Mouse (Mus musculus): ENCODE measurements around the gene D430019H16Rik.

Gene D430019H16Rik

DNA sequence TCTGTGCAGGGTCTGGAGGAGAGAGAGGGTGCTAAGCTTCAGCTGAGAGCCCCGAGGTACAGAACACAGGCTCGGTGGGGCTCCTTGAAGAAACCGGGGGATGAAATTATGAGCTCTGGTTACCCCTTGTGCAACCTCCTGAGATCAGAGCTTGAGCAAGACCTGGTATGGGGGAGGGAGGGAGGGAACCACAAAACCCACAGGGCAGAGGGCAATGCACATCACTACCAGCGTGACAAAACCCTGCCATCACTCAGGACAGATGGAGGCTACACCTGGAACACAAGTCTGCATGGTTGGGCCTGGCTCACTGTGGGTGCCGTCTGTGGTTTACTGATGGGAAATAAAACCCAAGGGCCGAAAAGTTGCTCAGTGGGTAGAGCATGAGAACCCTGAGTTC lies 37.1 kb downstream of the D430019H16Rik start:
- no peak for DNase-seq

DNA sequence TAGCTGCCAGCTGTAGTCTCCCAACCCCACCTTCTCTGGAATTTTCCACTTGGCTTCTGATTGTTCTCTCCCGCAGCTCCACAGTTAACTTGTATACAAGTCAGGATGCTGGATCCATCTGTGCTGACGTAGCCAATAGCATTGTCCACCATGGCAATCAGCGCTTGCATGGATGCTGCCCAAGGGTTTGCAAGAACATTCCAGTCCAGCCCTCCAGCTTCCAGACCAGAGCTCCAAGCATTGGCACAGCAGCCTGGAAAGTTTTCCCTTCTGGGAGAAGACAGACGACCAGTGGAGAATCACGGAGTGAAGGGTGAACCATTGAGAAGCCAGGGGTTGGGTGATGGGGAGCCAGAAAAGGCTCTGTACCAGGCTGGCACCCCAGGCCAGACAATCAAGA lies 41.1 kb downstream of the D430019H16Rik start:
- no peak for DNase-seq

DNA sequence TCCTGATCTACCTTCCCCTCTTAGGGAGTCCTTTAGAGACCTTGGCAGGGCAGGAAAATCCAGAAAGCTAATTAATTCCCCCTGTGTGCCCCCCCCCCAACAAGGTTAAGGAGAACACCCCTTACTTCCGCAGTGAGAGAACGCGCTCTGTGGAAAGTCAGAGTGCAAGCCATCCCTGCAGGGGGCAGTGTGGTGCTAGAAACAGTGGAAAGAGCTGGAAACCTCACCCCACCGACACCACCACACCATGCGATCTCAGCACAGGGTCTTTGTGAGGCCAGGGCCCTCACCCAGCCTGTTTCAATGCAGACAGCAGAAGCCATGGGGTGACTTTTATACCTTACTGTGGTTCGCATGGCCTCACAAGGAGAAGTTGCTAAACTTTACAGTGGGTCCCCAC lies 44.2 kb downstream of the D430019H16Rik start:
- peak; percentile 92 to 94 for DNase-seq

DNA sequence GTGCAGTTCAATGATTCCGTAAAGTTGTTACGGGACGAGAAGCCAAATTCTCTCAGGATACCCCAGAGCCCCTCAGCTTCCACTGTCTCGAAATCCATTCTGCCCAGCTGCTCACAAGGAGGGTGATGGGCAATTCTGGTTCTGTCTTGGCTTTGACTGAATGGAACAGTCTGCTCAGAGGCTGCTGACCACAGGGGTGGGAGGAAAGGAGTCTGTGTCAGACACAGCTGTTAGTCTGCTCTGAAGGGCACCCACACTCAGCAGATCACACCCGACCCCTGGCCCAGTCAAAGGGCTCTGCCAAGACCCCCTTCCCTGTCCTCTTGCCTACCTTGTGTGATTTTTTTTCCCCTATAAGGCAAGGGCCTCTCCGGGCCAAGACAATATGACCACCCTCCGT lies 44.8 kb downstream of the D430019H16Rik start:
- no peak for DNase-seq

DNA sequence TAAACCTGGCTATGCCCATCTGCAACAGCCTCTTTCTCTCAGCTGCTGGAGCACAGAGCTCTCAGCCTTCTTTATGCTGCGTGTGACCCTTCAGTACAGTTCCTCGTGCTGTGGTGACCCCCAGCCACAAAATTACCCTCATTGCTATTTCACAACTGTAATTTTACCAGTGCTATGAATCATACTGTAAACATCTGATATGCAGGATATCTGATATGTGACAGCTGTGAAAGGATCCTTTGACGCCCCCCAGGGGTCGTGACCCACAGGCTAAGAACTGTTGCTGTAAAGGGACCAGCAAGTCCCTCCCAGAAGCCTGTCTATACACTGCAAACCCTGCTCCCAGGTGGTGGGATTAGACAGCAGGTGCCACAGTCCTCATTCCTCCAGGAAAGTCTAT lies 45.2 kb downstream of the D430019H16Rik start:
- DNase-seq = no peak

DNA sequence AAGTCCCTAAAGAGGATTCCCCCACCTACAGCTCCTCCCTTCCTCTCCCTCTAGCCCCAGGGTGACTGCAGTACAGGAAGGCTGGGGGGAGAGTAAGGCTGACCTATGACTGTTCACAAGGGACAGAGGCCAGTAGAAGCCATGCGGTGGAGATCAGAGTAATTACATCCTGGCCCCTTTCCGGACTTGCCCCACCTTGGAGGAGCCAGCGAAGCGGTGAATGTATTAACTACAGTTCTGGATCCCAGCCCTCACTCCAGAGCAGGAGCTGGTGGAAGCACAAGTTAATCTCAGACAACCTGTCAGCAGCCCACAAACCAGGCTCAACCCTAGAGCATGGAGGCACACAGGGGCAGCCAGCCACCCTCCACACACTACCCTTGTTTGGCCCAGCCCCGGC lies 47.3 kb downstream of the D430019H16Rik start:
- DNase-seq = peak; percentile 51 to 68

DNA sequence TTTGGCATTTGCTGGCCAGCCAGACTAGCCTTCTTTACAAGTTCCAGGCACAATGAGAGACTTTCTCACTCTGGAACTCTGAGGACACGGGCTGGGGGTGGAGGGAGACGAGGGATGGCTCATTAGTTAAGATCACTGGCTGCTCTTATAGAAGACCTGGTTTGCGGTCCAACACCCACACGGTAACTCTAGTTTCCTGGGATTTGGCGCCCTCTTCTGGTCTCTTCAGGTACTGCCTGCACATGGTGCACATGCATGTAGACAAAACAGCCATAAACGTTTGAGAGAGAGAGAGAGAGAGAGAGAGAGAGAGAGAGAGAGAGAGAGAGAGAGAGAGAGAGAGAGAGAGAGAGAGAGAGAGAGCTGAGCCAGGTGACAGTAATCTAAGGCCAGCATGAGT lies 51.1 kb downstream of the D430019H16Rik start:
- DNase-seq = peak; percentile 59 to 64

DNA sequence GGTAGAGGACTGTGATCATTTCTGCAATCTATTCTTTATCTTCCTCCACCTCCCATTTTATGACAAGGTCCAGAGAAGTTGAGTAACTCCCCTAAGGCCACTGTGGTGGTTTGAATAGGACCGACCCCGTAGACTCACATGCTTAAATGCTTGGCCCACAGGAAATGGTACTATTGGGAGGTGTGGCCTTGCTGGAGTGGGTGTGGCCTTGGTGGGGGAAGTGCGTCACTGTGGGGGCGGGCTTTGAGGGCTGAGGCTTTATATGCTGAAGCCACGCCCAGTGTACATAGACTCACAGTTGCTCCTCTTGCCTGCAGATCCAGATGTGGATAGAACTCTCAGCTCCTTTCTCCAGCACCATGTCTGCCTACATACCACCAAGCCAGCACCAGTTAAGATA lies 57.5 kb downstream of the D430019H16Rik start:
- peak; percentile 62 to 69 for DNase-seq

DNA sequence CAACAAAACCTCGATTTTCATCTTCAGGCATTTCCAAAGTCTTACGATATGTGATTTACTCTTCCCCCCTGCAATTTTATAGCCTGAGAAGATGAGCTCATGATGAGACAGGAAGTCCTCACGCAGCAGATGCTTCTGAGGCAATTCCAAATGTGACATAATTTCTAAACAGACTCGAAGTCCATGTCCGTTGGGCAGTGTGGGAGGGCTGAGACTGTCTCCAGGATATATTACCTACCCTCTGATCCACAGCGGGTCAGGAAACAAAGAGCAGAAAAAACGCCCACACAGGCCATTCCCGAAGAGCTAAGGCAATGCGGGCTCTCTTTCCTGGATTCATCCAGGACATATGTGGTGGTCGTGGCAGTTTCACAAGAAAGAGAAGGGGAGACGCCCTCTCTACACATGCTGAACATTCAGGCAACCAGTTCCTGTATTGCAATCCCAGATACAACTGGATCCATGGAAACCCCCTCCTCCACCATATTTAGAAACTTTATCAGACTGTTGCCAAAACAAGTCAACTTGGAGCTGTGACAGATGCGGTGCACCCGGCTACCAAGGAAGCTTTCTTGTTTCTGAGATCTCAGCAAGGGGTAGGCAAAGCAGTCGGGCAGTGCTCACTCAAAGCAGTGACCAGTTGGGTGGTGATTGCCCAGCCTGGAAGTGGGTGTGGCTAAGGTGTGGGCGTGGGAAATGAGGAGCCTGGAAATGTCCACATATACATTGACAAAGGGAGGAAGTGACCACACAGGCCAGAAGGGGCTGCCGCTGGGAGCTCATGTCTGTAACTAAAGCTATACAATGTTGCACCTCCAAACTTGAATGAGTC lies 58.2 kb downstream of the D430019H16Rik start:
- DNase-seq = peak; percentile 53 to 73

DNA sequence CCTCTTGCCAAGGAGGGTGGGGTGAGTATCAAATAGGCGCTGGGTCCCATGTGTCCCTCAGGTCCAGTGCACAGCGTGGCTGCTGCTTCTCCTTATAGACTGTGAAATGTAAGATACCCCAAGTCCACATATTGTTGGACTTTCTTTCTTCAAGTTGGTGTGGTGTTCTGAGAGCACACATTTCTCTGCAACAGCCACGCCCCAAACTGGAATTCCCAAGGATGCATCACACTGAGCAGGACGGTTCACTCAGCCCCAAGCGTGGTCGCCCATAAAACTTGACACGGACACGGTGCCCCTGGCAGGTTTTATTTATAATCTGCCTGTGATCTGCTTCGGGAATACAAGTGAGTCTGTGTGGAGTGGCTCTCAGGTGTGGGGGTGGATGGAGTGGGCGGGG lies 60.5 kb downstream of the D430019H16Rik start:
- DNase-seq = no peak

DNA sequence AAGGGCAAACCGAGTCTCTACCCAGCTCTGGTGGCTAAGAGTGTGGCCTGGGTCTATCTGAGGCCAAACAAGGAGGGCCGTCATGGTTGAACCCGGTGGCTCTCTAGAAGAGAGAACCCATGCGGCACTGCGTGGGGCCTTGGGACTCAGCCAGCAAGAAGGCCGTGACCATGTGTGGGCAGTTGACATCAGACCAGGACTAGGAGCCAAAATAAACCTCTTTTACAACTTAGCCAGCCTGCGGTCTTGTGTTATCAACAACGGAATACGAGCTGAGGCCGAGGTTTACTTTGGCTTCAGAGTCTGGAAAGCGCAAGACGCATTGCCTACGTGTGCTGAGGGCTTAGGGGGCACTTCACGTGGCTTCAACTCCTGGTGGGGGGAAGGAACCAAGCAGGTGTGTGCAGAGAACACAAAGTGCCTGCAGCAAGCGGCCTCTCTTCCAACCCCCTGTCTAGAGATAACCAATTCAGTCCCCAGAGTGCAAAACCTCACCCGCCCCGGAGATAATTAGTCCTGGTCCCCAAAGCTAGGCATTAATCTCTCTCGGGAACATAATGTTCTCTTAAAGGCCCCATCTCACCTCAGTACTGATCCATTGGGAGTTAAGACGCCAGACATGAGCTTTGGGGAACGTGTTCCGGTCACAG lies 63.5 kb downstream of the D430019H16Rik start:
- peak; percentile 53 to 71 for DNase-seq

DNA sequence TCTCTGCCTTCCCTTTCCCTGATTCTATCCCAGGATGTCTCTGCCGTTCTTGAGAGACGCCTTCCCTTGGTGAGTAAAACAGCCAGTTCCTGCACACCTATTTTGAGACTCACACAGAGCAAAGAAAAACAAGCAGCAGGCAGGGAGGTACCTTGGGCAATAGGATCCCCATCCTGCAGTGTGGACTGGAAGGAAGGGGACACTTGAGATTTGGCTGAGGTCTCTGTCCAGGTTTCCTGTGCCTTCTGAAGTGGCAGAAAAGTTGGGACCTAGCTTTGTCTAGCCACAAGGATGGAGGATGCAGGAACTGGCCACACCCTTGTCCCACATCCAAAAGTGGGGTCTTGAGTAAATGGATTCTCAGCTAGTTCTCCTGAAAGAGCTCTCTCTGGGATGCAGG lies 66.2 kb downstream of the D430019H16Rik start:
- DNase-seq = no peak

DNA sequence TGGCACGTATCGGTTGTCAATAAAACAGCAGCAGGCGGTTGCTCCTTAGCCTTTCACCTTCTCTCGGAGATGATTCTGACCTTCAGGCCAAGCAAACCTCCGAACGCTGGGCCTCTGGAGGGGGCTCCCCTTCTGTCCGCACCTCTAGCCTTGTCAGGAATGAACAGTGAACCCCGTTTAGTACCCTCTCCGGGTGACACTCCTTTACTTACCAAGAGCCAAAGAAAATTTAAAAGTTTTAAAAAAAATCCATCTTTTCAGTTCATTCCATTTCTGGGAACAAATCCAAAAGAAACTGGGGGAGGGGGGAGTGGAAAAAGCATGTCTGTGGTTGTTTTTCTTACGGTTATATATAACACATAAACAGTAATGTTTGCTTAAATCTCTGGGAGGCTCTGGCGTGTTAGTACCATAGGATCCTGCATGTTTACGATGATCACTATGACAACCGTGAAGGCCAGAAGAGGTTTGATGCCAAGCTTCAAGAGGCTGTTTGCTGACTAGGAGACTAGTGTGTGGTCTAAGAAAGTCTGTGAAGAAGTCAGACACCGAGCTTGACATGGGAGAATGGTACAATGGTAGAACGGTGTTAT lies 67.6 kb downstream of the D430019H16Rik start:
- no peak for DNase-seq

DNA sequence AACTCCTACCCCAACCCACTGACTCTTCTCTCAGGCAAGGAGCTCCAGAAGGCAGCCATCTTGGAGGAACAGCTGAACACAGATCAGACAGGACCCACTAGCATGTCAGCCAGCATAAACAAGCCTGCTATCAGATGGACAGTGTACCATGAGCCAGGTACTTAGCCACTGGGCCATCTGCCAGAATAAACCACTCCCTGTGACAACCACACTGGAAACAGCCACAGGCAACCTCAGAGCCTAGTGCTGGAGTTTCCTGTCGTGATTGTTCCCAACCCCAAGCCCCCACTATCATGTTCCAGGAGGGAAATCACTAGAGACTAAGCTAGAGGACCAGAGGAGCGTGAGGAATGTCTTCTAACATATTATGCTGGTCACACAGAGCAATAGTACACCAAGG lies 70.1 kb downstream of the D430019H16Rik start:
- DNase-seq = no peak

DNA sequence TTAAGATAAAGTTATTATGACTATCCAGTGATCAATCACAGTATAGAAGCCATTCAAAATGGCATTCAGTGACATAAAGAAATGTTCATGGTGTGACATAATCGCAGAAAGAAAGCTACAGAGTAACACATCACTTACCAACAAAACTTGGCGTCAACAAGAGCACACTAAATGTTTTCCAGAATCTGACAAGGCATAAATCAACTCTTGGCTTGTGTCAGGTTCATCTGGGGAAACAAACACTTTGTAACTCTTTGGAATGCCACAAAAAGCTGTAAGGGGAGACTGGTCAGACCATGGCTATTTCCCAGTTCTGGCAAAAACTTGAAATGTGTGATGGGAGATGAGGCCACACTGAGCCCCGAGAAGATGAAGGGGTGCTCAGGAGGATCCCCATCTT lies 72.5 kb downstream of the D430019H16Rik start:
- no peak for DNase-seq

DNA sequence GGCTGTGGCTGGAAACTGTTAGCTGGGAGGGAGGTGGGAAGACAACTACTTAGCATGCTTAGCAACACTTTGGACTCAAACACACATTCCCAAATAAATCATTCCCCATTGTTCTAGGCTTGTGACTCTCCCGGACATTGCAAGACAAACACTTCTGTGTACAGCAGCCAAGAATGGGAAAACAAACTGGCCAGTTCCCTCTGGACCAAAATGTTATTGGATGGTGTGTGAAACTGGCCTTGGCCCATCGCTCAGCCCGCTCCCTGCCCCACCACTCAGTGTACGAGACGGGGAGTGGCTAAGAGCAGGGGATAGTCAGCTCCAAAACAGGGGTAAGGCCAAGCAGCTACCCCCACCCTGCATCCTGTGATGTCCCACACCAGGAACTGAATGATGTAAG lies 73.2 kb downstream of the D430019H16Rik start:
- DNase-seq = peak; percentile 58 to 74

DNA sequence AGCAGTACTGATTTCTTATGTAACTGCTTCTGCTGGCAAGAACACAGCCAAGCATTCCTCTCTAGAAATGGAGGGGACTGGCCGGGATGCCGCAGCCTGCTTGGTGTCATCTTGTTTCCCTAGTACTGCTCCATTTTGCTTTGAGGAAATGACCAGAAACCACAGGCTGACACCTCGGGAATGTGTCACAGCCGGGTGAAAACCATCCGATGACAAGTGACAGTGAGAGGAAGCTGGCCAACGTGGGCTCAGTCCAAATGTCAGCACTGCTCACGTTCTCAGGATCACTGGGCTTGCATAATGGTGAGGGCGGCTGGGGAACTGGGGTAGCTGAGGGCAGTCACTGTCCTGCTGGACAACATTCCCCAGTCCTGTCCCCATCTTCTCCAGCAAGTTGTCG lies 75.9 kb downstream of the D430019H16Rik start:
- DNase-seq = peak in 1 of 2 experiments; percentile 53

DNA sequence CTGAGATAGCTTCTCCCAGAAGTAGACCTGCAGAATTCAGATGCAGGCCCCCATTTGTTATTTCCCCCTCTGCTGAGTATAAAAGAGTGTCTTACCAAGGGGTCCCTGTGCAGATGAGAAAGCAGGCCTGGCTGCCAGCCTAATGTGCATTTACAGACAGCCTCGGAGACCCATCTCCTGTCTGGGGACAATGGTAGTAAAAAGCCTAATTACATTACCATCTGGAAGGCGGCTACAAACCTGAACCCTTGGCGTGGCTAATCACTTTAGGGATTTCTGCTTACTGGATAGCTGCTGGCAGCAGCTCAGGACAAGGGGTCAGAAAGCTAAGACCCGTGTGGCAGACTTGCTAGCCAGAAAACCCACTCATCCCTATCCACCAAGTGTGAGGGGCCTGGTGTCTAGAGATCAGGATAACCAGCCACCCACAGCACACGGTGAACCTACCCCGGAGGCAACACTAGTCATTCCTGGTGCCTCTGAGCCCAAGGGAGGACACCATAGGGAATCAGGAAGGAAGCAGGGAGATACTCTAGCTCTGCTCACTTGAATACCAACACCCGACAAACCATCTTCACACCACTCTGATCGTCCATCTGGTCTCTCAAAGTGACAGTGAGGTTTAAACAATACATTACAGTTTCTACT lies 78.2 kb downstream of the D430019H16Rik start:
- DNase-seq = no peak

DNA sequence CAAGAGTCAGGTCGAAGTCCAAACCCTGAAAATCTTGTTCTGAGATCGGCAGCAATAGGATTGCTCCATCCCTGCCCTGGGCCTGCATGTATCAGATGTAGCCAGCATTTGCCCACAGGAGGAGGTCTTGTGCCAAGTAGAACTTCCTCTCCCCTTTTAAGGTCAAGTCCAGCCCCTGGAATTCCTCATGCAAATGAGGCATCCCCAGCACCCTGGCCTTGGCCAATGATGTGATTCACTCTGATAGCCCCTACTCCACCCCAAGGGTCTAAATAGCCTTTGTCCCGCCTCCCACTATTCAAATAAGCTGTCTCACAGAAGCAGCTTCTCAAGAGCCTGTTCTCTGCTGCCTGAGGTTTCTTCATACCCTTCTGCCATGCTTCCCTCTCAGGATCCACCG lies 81.2 kb downstream of the D430019H16Rik start:
- DNase-seq = no peak

DNA sequence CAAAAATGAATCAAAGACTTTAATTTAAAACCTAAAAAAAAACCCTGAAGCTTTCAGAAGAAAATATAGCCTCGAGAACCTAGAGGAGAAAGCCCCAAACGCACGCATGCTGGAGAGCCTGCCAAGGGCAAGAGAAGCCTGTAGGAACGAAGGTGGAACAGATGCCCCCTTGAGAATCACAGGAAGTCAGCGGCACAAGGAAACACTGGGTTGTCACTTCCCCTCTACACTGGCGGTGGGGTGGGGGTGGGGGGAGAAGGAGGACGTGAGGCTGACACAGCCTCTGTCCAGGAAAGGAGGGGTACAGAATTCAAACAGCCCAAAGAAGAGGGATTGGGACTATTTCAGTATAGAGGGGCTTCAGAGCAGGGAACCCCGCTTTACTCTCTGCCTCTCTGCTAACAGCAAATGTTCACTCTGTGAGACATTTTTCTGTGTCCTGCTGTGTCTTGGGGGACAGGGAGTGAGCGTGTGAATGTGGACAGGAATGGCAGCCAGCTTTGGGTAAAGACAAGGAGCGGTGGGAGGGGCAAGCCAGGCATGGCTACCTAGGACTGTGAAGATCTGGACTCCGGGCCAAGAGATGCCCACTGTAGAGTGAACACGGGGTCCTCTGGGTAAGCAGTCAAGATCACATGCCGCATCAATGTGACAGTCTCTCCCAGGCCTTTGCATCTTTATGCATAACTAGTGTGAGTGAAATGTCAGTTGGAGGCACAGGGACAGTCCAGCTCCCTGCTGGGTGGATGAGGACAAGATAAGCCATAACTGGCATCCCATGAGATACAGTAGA lies 82.5 kb downstream of the D430019H16Rik start:
- DNase-seq = no peak

DNA sequence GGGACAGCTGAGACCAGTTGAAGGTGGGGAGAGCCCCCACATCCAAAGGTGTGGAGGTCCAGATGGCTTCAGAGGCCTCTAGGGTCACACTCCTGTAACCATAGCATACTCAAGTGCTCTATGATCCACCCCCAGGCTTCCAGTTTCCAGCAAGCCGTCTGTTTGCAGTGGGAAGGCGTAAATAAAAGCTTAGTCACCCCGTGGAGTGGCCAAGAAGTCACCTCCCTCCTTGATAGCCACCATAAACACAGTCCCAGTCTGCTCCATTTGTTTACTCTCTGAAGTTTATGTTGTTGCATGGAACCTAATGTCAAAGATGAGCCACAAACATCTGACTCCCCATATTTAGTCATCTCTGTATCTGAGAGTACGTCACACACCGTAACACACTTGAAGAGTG lies 83.5 kb downstream of the D430019H16Rik start:
- DNase-seq = no peak

DNA sequence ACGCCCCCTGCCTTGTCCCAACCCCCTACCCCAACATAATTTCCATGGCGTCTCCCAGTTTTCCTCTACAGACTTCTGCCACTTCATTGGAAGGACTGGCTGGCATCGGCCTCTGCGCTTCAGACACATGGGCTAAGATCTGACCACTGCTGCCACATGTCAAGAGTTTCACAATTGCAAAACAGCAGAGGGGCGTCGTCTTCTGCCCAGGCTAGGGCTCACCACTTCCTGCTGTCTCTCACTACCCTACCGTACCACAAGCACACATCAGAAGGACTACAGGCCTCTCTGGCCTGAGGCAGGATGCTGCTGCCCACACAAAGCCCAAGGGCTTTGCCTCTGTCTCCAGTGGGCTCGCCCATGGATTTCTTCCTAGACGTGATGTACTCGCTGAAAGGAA lies 86.0 kb downstream of the D430019H16Rik start:
- no peak for DNase-seq
